In genomic region chr7:144914948-144915750, GRCm38 (mm10) we compare ENCODE assay signal across 7 mouse cellular contexts. TPM values are rescaled to one million over a fixed set of nuclear protein-coding genes. Genes with fewer than 3 reads are reported as not detected.
DNase-seq lines count a peak whose midpoint lies in the region; ATAC-seq lines count a peak whose summit lies in the region.

LTO1 (plus strand) TSS chr7:144915100.

- H3K27me3 ChIP-seq in intestine, embryonic 14.5 days (replicated peaks; ENCODE audit: control insufficient read depth, insufficient read depth, low read length) = no peaks in the 10 kb centered on the region
- no peaks in the 10 kb centered on the region for H3K27me3 ChIP-seq in midbrain, embryonic 11.5 days (ENCODE audit: control insufficient read depth, insufficient read depth, low read length)

- H3K27ac ChIP-seq in intestine, embryonic 14.5 days (ENCODE audit: low read depth) = peak within 1 kb of the TSS; percentile 59; the same call in 1 of the 2 replicates
- peak within 1 kb of the TSS; percentile 80 for H3K27ac ChIP-seq in midbrain, embryonic 11.5 days (ENCODE audit: low read depth, low read length)

- peak within 1 kb of the TSS; percentile 59 for H3K4me2 ChIP-seq in intestine, embryonic 14.5 days (ENCODE audit: low read length)
- peak within 1 kb of the TSS; percentile 92 for H3K4me2 ChIP-seq in midbrain, embryonic 11.5 days

- ATAC-seq in intestine, embryonic 14.5 days (replicated peaks; ENCODE audit: low FRiP score, low TSS enrichment, low read depth) = peak; percentile 91
- ATAC-seq in midbrain, embryonic 11.5 days (ENCODE audit: low FRiP score) = peak; percentile 92

- peak within 1 kb of the TSS; percentile 90 for H3K4me3 ChIP-seq in intestine, embryonic 14.5 days (ENCODE audit: low read depth, low read length)
- H3K4me3 ChIP-seq in midbrain, embryonic 11.5 days (ENCODE audit: low read depth, low read length) = peak within 1 kb of the TSS; percentile 83

- H3K9ac ChIP-seq in intestine, embryonic 14.5 days (ENCODE audit: low read length) = peak within 1 kb of the TSS; percentile 80
- peak within 1 kb of the TSS; percentile 82 for H3K9ac ChIP-seq in midbrain, embryonic 11.5 days (ENCODE audit: low read length)

- under 1% methylated on average over 55 of the region's 55 CpGs for WGBS in intestine, embryonic 14.5 days
- WGBS in midbrain, embryonic 11.5 days = under 1% methylated on average over 55 of the region's 55 CpGs

- no peaks in the 10 kb centered on the region for H3K9me3 ChIP-seq in intestine, embryonic 14.5 days (ENCODE audit: control insufficient read depth, low read length)
- no peaks in the 10 kb centered on the region for H3K9me3 ChIP-seq in midbrain, embryonic 11.5 days (ENCODE audit: control insufficient read depth, low read length)

- H3K36me3 ChIP-seq in intestine, embryonic 14.5 days (ENCODE audit: control insufficient read depth, insufficient read depth, low read length) = peaks cover 27% of the 10 kb centered on the region
- peaks cover 6% of the 10 kb centered on the region; the same call in 1 of the 2 replicates for H3K36me3 ChIP-seq in midbrain, embryonic 11.5 days (ENCODE audit: control insufficient read depth, insufficient read depth, low read length)

- intact Hi-C loops in gastrocnemius, postnatal 14 days (cut with DNase I; ENCODE audit: low total_unique reads) = no loop called here
- intact Hi-C loops in left cerebral cortex, postnatal 36 days (cut with DNase I) = no loop called here

- DNase-seq in adrenal gland, adult 2 months = peak; percentile 94
- peak; percentile 95 for DNase-seq in embryo, embryonic 10.5 days (ENCODE audit: low spot score)
- DNase-seq in gastrocnemius, postnatal 14 days = peak; percentile 90
- DNase-seq in intestine, embryonic 14.5 days (ENCODE audit: low spot score) = peak; percentile 97
- peak; percentile 91 for DNase-seq in left cerebral cortex, postnatal 36 days (ENCODE audit: low spot score in 2 of 2)
- DNase-seq in midbrain, embryonic 11.5 days (ENCODE audit: low spot score, missing footprints) = no peak
- DNase-seq in skeletal muscle tissue, adult 2 months (ENCODE audit: low read depth, low spot score) = peak; percentile 91

- H3K4me1 ChIP-seq in intestine, embryonic 14.5 days (replicated peaks; ENCODE audit: control insufficient read depth, insufficient read depth, low read length) = peaks cover 6% of the 10 kb centered on the region; the same call in 1 of the 2 replicates
- peaks cover 8% of the 10 kb centered on the region for H3K4me1 ChIP-seq in midbrain, embryonic 11.5 days (ENCODE audit: control insufficient read depth, insufficient read depth, low read length)

RNA-seq across cellular contexts. Expression of gene LTO1, which starts in this region (rescaled TPM):
- 10 to 100 TPM; 20.5 to 27.0 TPM for total RNA-seq in adrenal gland, adult 2 months (2021)
- 7.8 and 9.5 TPM in 2 replicates for polyA plus RNA-seq in adrenal gland, adult 2 months (2012; rRNA removed)
- total RNA-seq in gastrocnemius, postnatal 14 days (2021) = 1 to 10 TPM; 7.6 to 8.5 TPM
- polyA plus RNA-seq in intestine, embryonic 14.5 days (2014; fragmentation: Nextera tagmentation; extraction: Ambion mirVana) = 19.0 and 19.1 TPM in 2 replicates
- 10 to 100 TPM; 23.7 to 32.4 TPM for total RNA-seq in left cerebral cortex, postnatal 36 days (2021)
- 28.0 TPM in 2 replicates for polyA plus RNA-seq in midbrain, embryonic 11.5 days (2014; fragmentation: Nextera tagmentation; extraction: Ambion mirVana)
